Mouse (Mus musculus) neural tube, embryonic 14.5 days (tissue): ENCODE data around the gene Heatr3. TPM values are rescaled to one million over a fixed set of nuclear protein-coding genes. Genes with fewer than 3 reads are reported as not detected.

Source experiments
- ATAC-seq: fragments of 200-750 bp; cut with Nextera tagmentation; 2 replicates; pipeline ENCODE4 v1.8.0; 2017; ENCODE audit warnings: low read depth, mild to moderate bottlenecking, moderate TSS enrichment, moderate library complexity
- H3K27ac ChIP-seq: fragments of 300-500 bp; sonication (generic); 2 replicates; pipeline ENCODE4 v1.5.1; 2014; ENCODE audit warnings: low read depth, mild to moderate bottlenecking, control low read depth, low read length, moderate library complexity, mixed read lengths
- H3K27me3 ChIP-seq: fragments of 300-500 bp; sonication (generic); 2 replicates; pipeline ENCODE4 v1.6.1; 2014; ENCODE audit warnings: low read length; ENCODE audit not compliant: control insufficient read depth, insufficient read depth
- H3K36me3 ChIP-seq: fragments of 300-500 bp; sonication (generic); 2 replicates; pipeline ENCODE4 v1.6.1; 2014; ENCODE audit warnings: low read length, mixed read lengths; ENCODE audit not compliant: control insufficient read depth, insufficient read depth
- H3K4me1 ChIP-seq: fragments of 300-500 bp; sonication (generic); 2 replicates; pipeline ENCODE4 v1.6.1; 2014; ENCODE audit warnings: low read length; ENCODE audit not compliant: control insufficient read depth, insufficient read depth
- H3K4me2 ChIP-seq: fragments of 300-500 bp; sonication (generic); 2 replicates; pipeline ENCODE4 v1.6.1; 2014; ENCODE audit warnings: mild to moderate bottlenecking, low read depth, low read length, control low read depth
- H3K4me3 ChIP-seq: fragments of 300-500 bp; sonication (generic); 2 replicates; pipeline ENCODE4 v1.5.1; 2014; ENCODE audit warnings: low read depth, low read length, control low read depth, mixed read lengths
- H3K9ac ChIP-seq: fragments of 300-500 bp; sonication (generic); replicated peaks from 2 replicates; pipeline ENCODE4 v1.6.1; 2014; ENCODE audit warnings: low read depth, mild to moderate bottlenecking, control low read depth, low read length, mixed read lengths
- H3K9me3 ChIP-seq: fragments of 300-500 bp; sonication (generic); 2 replicates; pipeline ENCODE4 v1.6.1; 2016; ENCODE audit warnings: low read length; ENCODE audit not compliant: control insufficient read depth
- WGBS: fragments of 180-500 bp; shearing (Covaris S2); extraction: QIAGEN DNeasy Blood & Tissue Kit; methylation state at CpG from one replicate; pipeline ENCODE4 v1.1.7; 2014; 5-methylcytosine and 5-hydroxymethylcytosine counted together
- polyA plus RNA-seq: library from polyadenylated mRNA; unstranded; fragments of >200 nt; fragmentation: Nextera tagmentation; extraction: Ambion mirVana; gene quantifications from 2 replicates; pipeline ENCODE4 v1.2.1, GENCODE M21; 2014

Gene Heatr3
- polyA plus RNA-seq, 1 experiment from 2014 or later, result 42.9 TPM

GRCm38 (mm10) chr8:88175264-88175663 is 37.6 kb downstream of the Heatr3 start:
- no peaks in the 10 kb centered on the region for H3K9me3 ChIP-seq
- no peak overlapping the region for H3K4me3 ChIP-seq
- H3K4me2 ChIP-seq, result no peak overlapping the region
- no peak for ATAC-seq
- 94% methylated on average over 7 of the region's 7 CpGs for WGBS
- no peak overlapping the region for H3K27ac ChIP-seq
- no peaks in the 10 kb centered on the region for H3K27me3 ChIP-seq
- no peaks in the 10 kb centered on the region for H3K4me1 ChIP-seq
- no peak overlapping the region for H3K9ac ChIP-seq
- peaks cover 10% of the 10 kb centered on the region; the same call in 1 of the 2 replicates for H3K36me3 ChIP-seq

GRCm38 (mm10) chr8:88177291-88177690 is 39.6 kb downstream of the Heatr3 start:
- no peak for ATAC-seq
- Histone ChIP-seq H3K4me3 (no peak overlapping the region), H3K36me3 (peaks cover under 1% of the 10 kb centered on the region; the same call in 1 of the 2 replicates), H3K4me2 (no peak overlapping the region), H3K9me3 (no peaks in the 10 kb centered on the region), H3K27me3 (no peaks in the 10 kb centered on the region), H3K27ac (no peak overlapping the region), H3K4me1 (no peaks in the 10 kb centered on the region), H3K9ac (no peak overlapping the region)
- 93% methylated on average over 8 of the region's 8 CpGs for WGBS

- Histone ChIP-seq H3K4me3 (no peak overlapping the region), H3K9ac (no peak overlapping the region), H3K4me2 (no peak overlapping the region), H3K27ac (no peak overlapping the region), H3K27me3 (no peaks in the 10 kb centered on the region), H3K36me3 (no peaks in the 10 kb centered on the region), H3K4me1 (no peaks in the 10 kb centered on the region), H3K9me3 (no peaks in the 10 kb centered on the region)
- ATAC-seq, result no peak
- WGBS, result 93% methylated on average over 2 of the region's 2 CpGs
Observed at GRCm38 (mm10) chr8:88183121-88183520, 45.5 kb downstream of the Heatr3 start.

- no peaks in the 10 kb centered on the region for H3K4me1 ChIP-seq
- H3K27me3 ChIP-seq, result no peaks in the 10 kb centered on the region
- H3K4me2 ChIP-seq, result no peak overlapping the region
- H3K4me3 ChIP-seq, result no peak overlapping the region
- ATAC-seq, result no peak
- 83% methylated on average over 1 of the region's 1 CpGs for WGBS
- H3K9ac ChIP-seq, result no peak overlapping the region
- H3K36me3 ChIP-seq, result no peaks in the 10 kb centered on the region
- H3K27ac ChIP-seq, result no peak overlapping the region
- H3K9me3 ChIP-seq, result no peaks in the 10 kb centered on the region
Observed at GRCm38 (mm10) chr8:88184914-88185313, 47.3 kb downstream of the Heatr3 start.

GRCm38 (mm10) chr8:88185716-88186115 is 48.1 kb downstream of the Heatr3 start:
- no peak overlapping the region for H3K27ac ChIP-seq
- H3K9me3 ChIP-seq, result no peaks in the 10 kb centered on the region
- no peak overlapping the region for H3K4me2 ChIP-seq
- no peaks in the 10 kb centered on the region for H3K4me1 ChIP-seq
- H3K4me3 ChIP-seq, result no peak overlapping the region
- no peak for ATAC-seq
- no peaks in the 10 kb centered on the region for H3K27me3 ChIP-seq
- WGBS, result 91% methylated on average over 6 of the region's 6 CpGs
- no peaks in the 10 kb centered on the region for H3K36me3 ChIP-seq
- H3K9ac ChIP-seq, result no peak overlapping the region

GRCm38 (mm10) chr8:88197328-88197727 is 59.7 kb downstream of the Heatr3 start:
- Histone ChIP-seq H3K9me3 (no peaks in the 10 kb centered on the region), H3K9ac (no peak overlapping the region), H3K27ac (no peak overlapping the region), H3K4me1 (peaks cover 18% of the 10 kb centered on the region), H3K27me3 (no peaks in the 10 kb centered on the region), H3K4me2 (no peak overlapping the region), H3K4me3 (no peak overlapping the region), H3K36me3 (no peaks in the 10 kb centered on the region)
- no peak for ATAC-seq
- 57% methylated on average over 3 of the region's 3 CpGs for WGBS

- ATAC-seq, result no peak
- Histone ChIP-seq H3K27ac (peak overlapping the region; percentile 97), H3K4me1 (peaks cover 18% of the 10 kb centered on the region), H3K4me3 (peak overlapping the region; percentile 51), H3K9me3 (no peaks in the 10 kb centered on the region), H3K36me3 (no peaks in the 10 kb centered on the region), H3K27me3 (no peaks in the 10 kb centered on the region), H3K4me2 (peak overlapping the region; percentile 71), H3K9ac (peak overlapping the region; percentile 80)
- WGBS, result under 1% methylated on average over 10 of the region's 10 CpGs
Observed at GRCm38 (mm10) chr8:88198551-88198944, 60.9 kb downstream of the Heatr3 start.

GRCm38 (mm10) chr8:88198945-88199571 is 61.4 kb downstream of the Heatr3 start, which contains the start of gene Tent4b:
TSS of gene Tent4b (plus strand) at chr8:88199213.
- H3K4me3 ChIP-seq, result peak within 1 kb of the TSS; percentile 51
- no peaks in the 10 kb centered on the region for H3K9me3 ChIP-seq
- under 1% methylated on average over 60 of the region's 97 CpGs for whole genome bisulfite sequencing
- peak within 1 kb of the TSS; percentile 80 for H3K9ac ChIP-seq
- H3K4me1 ChIP-seq, result peaks cover 18% of the 10 kb centered on the region
- H3K36me3 ChIP-seq, result no peaks in the 10 kb centered on the region
- peak within 1 kb of the TSS; percentile 97 for H3K27ac ChIP-seq
- H3K27me3 ChIP-seq, result no peaks in the 10 kb centered on the region
- H3K4me2 ChIP-seq, result peak within 1 kb of the TSS; percentile 81
- ATAC-seq, result peak; percentile 96

GRCm38 (mm10) chr8:88199700-88200601 is 62.3 kb downstream of the Heatr3 start:
- no peaks in the 10 kb centered on the region for H3K36me3 ChIP-seq
- under 1% methylated on average over 89 of the region's 117 CpGs for WGBS
- ATAC-seq, result peak; percentile 70
- peak overlapping the region; percentile 80 for H3K9ac ChIP-seq
- peak overlapping the region; percentile 97 for H3K27ac ChIP-seq
- H3K4me3 ChIP-seq, result peak overlapping the region; percentile 51
- H3K9me3 ChIP-seq, result no peaks in the 10 kb centered on the region
- H3K4me2 ChIP-seq, result peak overlapping the region; percentile 81
- H3K27me3 ChIP-seq, result no peaks in the 10 kb centered on the region
- peaks cover 18% of the 10 kb centered on the region for H3K4me1 ChIP-seq
